Mouse (Mus musculus) heart, embryonic 11.5 days (tissue): Measurements from ENCODE around the gene Slc24a3. TPM values are rescaled to one million over a fixed set of nuclear protein-coding genes. Genes with fewer than 3 reads are reported as not detected.

Experiments used
- ATAC-seq: fragments of 200-750 bp; cut with Nextera tagmentation; replicated peaks from 2 replicates; pipeline ENCODE4 v1.8.0; 2017; ENCODE audit warnings: moderate library complexity; ENCODE audit not compliant: insufficient number of reproducible peaks, low FRiP score, low TSS enrichment
- H3K27ac ChIP-seq: fragments of 300-500 bp; sonication (generic); 2 replicates; pipeline ENCODE4 v1.5.1; 2014; ENCODE audit warnings: mild to moderate bottlenecking, low read depth, low read length
- H3K27me3 ChIP-seq: fragments of 300-500 bp; sonication (generic); 2 replicates; pipeline ENCODE4 v1.6.1; 2014; ENCODE audit warnings: mild to moderate bottlenecking, low read length, mixed read lengths; ENCODE audit not compliant: control insufficient read depth, insufficient read depth
- H3K36me3 ChIP-seq: fragments of 300-500 bp; sonication (generic); 2 replicates; pipeline ENCODE4 v1.6.1; 2014; ENCODE audit warnings: mild to moderate bottlenecking, low read length, moderate library complexity, mixed read lengths; ENCODE audit not compliant: control insufficient read depth, insufficient read depth
- H3K4me1 ChIP-seq: fragments of 300-500 bp; sonication (generic); 2 replicates; pipeline ENCODE4 v1.6.1; 2014; ENCODE audit warnings: low read length; ENCODE audit not compliant: control insufficient read depth, insufficient read depth
- H3K4me2 ChIP-seq: fragments of 300-500 bp; sonication (generic); 2 replicates; pipeline ENCODE4 v1.6.1; 2014; ENCODE audit warnings: mild to moderate bottlenecking, moderate library complexity
- H3K4me3 ChIP-seq: fragments of 300-500 bp; sonication (generic); 2 replicates; pipeline ENCODE4 v1.5.1; 2014; ENCODE audit warnings: low read depth, low read length
- H3K9ac ChIP-seq: fragments of 300-500 bp; sonication (generic); 2 replicates; pipeline ENCODE4 v1.6.1; 2014; ENCODE audit warnings: mild to moderate bottlenecking, low read depth, low read length, moderate library complexity
- H3K9me3 ChIP-seq: fragments of 300-500 bp; sonication (generic); replicated peaks from 2 replicates; pipeline ENCODE4 v1.6.1; 2016; ENCODE audit warnings: low read length; ENCODE audit not compliant: control insufficient read depth
- WGBS: fragments of 180-500 bp; shearing (Covaris S2); extraction: QIAGEN DNeasy Blood & Tissue Kit; methylation state at CpG from one replicate; pipeline ENCODE4 v1.1.7; 2014; ENCODE audit not compliant: insufficient replicate concordance; 5-methylcytosine and 5-hydroxymethylcytosine counted together
- polyA plus RNA-seq: library from polyadenylated mRNA; unstranded; fragments of >200 nt; fragmentation: Nextera tagmentation; extraction: Ambion mirVana; gene quantifications from 2 replicates; pipeline ENCODE4 v1.2.1, GENCODE M21; 2014

The Slc24a3 gene
- polyA plus RNA-seq, 1 experiment from 2014 or later: 1.7 TPM

DNA sequence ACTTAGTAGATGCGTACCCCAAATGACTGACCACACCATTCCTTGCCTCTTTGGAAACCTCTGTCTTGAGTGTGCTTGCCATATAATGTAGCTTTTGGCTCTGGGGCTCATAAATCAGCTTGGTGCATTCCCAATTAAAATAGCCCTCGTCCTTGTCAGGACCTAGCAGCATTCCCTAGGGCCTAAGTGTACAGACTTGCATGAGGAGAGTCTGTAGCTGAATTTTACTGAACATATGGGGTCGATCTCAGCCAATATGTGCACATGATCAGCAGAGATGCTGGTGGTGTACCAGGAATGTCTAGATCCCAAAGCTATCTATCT lies 254.3 kb downstream of the Slc24a3 start:
- no peak for ATAC-seq
- no peak overlapping the region for H3K4me2 ChIP-seq
- 79% methylated on average over 3 of the region's 3 CpGs for WGBS
- no peaks in the 10 kb centered on the region for H3K27me3 ChIP-seq
- no peak overlapping the region for H3K27ac ChIP-seq
- H3K4me3 ChIP-seq: no peak overlapping the region
- no peaks in the 10 kb centered on the region for H3K9me3 ChIP-seq
- H3K36me3 ChIP-seq: no peaks in the 10 kb centered on the region
- peaks cover 5% of the 10 kb centered on the region for H3K4me1 ChIP-seq
- no peak overlapping the region for H3K9ac ChIP-seq

DNA sequence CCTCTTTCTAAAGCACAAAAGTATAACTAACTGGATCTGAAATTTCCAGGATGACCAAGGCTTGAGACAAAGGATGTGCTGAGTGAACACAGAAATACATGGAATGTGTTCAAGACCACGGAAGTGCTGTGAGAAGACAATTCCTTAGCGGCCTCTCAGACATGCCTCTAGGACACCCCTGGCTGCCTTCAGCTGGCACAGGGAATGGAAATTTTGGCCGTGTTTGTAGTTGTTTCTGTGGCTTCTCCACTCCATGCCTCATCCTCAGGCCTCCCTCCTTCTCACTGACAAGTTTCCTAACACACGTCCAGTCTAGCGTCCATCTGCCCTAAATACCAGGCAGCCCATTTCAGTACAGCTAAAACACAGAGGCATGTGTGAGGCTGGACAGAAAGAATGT lies 262.4 kb downstream of the Slc24a3 start:
- no peak overlapping the region for H3K4me2 ChIP-seq
- H3K36me3 ChIP-seq: no peaks in the 10 kb centered on the region
- no peak overlapping the region for H3K27ac ChIP-seq
- H3K9ac ChIP-seq: no peak overlapping the region
- no peak overlapping the region for H3K4me3 ChIP-seq
- 83% methylated on average over 5 of the region's 5 CpGs for WGBS
- no peaks in the 10 kb centered on the region for H3K9me3 ChIP-seq
- no peaks in the 10 kb centered on the region for H3K4me1 ChIP-seq
- ATAC-seq: no peak
- no peaks in the 10 kb centered on the region for H3K27me3 ChIP-seq

DNA sequence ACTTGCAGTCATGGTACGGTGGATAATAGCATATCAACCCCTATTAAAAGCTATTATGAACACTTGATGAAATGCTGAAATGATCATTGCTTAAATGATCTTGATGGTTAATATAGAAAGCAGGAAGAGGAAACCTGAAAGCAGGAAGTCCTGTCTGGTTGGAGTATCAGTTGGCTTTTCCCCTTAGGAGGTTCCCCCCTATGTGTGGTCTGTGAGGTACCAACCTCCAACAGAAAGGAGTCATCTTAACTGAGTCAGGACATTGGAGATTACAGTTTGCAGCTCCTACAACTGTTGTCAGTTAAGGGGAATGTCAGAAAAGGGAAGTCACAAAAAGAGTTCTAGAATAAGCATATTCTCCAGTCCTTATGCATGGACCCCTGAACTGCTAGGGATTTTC lies 266.5 kb downstream of the Slc24a3 start:
- WGBS: 67% methylated on average over 1 of the region's 1 CpGs
- ATAC-seq: no peak
- H3K4me1 ChIP-seq: no peaks in the 10 kb centered on the region
- H3K9ac ChIP-seq: no peak overlapping the region
- no peaks in the 10 kb centered on the region for H3K9me3 ChIP-seq
- no peak overlapping the region for H3K27ac ChIP-seq
- H3K27me3 ChIP-seq: no peaks in the 10 kb centered on the region
- no peak overlapping the region for H3K4me3 ChIP-seq
- H3K36me3 ChIP-seq: no peaks in the 10 kb centered on the region
- no peak overlapping the region for H3K4me2 ChIP-seq

DNA sequence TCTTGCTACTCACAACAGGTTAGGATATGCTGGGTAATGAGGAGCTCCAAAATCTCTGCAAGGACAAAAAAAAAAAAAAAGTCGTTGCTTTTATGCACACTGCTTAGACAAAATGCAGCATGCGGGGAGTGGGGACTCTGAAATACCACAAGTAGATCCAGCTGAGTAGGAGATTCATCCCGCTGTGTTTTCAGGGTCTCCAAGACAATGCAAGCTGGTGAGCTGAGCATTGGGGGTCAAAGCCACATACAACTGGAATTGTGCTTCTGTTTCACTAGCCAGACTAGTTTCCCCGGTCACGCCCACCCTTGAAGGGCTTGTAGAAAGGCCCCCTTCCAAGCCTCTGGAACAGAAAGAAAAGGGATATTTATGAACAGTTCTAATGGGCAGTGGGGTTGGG lies 270.8 kb downstream of the Slc24a3 start:
- no peak overlapping the region for H3K27ac ChIP-seq
- H3K9ac ChIP-seq: no peak overlapping the region
- WGBS: 69% methylated on average over 5 of the region's 5 CpGs
- H3K27me3 ChIP-seq: no peaks in the 10 kb centered on the region
- no peaks in the 10 kb centered on the region for H3K36me3 ChIP-seq
- no peak overlapping the region for H3K4me2 ChIP-seq
- H3K4me1 ChIP-seq: no peaks in the 10 kb centered on the region
- no peaks in the 10 kb centered on the region for H3K9me3 ChIP-seq
- ATAC-seq: no peak
- H3K4me3 ChIP-seq: no peak overlapping the region

DNA sequence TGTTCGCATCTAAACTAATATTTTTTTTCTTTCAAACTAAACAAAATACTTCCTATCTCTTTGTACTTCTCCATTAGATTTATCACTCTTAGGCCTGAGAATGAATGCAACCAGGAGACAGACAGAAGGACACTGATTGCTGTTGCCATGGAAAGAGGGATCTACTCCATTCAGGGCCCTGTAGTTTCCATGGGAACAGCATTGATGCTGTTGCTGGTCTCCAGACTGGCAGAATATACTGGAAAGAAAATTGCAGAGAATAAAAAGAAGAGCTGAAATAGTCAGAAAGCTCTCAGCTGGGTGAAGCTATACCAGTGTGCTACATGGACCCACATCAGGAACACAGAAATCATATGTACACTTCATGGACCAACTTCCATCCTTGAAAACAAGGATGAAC lies 272.2 kb downstream of the Slc24a3 start:
- H3K9me3 ChIP-seq: no peaks in the 10 kb centered on the region
- H3K27ac ChIP-seq: no peak overlapping the region
- no peak for ATAC-seq
- no peak overlapping the region for H3K9ac ChIP-seq
- H3K4me1 ChIP-seq: no peaks in the 10 kb centered on the region
- no peak overlapping the region for H3K4me3 ChIP-seq
- no peak overlapping the region for H3K4me2 ChIP-seq
- WGBS: 86% methylated on average over 1 of the region's 1 CpGs
- H3K36me3 ChIP-seq: no peaks in the 10 kb centered on the region
- no peaks in the 10 kb centered on the region for H3K27me3 ChIP-seq

DNA sequence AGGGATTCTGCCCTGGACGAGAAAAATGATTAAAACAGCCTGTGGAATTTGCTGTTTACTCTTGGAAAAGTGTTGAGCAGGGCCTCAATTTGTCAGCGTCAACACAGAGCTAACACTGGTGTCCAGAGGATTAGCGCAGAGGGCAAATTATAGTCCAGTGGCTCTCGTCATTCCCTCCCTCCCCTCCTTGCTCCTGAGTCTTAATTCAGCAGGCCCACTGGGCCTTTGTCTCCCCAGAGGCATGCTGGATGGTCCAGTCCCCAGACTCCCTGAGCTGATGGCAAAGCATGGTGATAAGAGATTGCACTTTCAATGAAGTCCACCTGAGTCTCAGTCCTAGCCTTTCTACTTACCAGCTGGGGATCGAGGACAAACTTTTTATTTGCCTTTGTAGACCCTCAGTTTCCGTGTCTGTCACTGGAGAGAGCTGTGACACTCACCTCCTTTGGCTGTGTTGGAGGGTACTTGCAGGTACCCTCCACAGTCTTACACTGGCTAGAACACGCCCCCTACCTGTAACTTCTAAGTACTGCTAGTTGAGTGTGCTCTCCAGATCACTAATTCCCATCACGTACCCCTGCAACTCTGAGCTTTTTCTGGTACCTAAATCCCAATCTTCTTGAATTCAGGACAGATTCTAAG lies 289.7 kb downstream of the Slc24a3 start:
- Histone ChIP-seq H3K4me2 (no peak overlapping the region), H3K27me3 (no peaks in the 10 kb centered on the region), H3K27ac (no peak overlapping the region), H3K4me1 (peaks cover 5% of the 10 kb centered on the region; the same call in 1 of the 2 replicates), H3K9me3 (no peaks in the 10 kb centered on the region), H3K36me3 (no peaks in the 10 kb centered on the region), H3K9ac (no peak overlapping the region), H3K4me3 (no peak overlapping the region)
- no peak for ATAC-seq
- WGBS: 41% methylated on average over 8 of the region's 8 CpGs

DNA sequence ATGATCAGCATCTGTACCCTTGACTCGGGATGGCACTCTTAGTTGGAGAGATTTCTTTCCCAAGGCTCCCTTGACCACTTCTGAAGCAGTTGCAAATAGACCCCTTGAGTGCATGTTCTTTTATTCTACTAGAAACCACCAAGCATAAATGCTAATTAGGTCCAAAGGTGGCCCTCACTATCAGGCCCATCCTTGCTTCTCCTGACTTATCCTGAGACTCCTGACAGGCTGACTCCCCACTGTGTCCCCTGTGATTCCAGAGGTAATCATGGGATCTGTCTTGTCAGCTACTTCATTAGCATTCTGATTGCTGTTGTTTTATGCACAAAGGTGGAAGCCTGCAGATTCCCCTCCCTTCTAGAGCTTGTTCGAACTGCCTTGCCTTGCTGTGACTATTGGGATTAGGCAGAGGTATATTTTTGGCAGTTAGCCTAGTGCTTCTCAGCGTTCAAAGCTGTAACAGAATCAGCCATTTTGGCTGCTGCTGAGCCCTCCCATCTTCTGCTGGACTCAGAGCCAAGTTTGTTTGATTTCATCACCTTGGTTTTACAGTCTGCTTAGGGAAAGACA lies 293.4 kb downstream of the Slc24a3 start:
- Histone ChIP-seq H3K27ac (no peak overlapping the region), H3K9ac (no peak overlapping the region)
- WGBS: 49% methylated on average over 3 of the region's 3 CpGs

DNA sequence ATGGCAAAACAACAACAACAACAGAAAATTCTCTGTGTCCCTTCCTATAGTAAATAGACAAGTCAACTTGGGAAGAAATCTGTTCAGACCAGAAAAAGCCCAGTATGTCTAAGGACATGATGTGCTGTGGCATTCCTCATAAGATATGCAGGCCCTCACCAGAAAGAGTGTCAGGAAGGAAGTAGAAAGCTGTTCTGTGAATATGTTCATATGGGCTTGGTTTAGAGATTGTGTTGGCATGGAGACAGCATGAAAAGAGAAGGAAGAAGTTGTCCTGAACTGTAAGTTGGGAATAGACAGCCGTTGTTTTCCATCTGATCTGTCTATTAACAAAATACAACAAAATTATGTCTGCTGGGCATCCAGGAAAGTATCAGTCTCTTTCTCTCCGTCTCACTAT lies 294.7 kb downstream of the Slc24a3 start:
- Histone ChIP-seq H3K4me3 (no peak overlapping the region), H3K4me1 (peaks cover 5% of the 10 kb centered on the region; the same call in 1 of the 2 replicates), H3K36me3 (no peaks in the 10 kb centered on the region), H3K27me3 (no peaks in the 10 kb centered on the region), H3K9me3 (no peaks in the 10 kb centered on the region), H3K27ac (no peak overlapping the region), H3K4me2 (no peak overlapping the region), H3K9ac (no peak overlapping the region)
- WGBS: 90% methylated on average over 2 of the region's 2 CpGs
- ATAC-seq: no peak

More for the DNA sequence above, 293.4 kb downstream of the Slc24a3 start:
- Histone ChIP-seq H3K36me3 (no peaks in the 10 kb centered on the region), H3K4me2 (no peak overlapping the region), H3K9me3 (no peaks in the 10 kb centered on the region), H3K27me3 (no peaks in the 10 kb centered on the region), H3K4me1 (peaks cover 5% of the 10 kb centered on the region; the same call in 1 of the 2 replicates), H3K4me3 (no peak overlapping the region)
- no peak for ATAC-seq

DNA sequence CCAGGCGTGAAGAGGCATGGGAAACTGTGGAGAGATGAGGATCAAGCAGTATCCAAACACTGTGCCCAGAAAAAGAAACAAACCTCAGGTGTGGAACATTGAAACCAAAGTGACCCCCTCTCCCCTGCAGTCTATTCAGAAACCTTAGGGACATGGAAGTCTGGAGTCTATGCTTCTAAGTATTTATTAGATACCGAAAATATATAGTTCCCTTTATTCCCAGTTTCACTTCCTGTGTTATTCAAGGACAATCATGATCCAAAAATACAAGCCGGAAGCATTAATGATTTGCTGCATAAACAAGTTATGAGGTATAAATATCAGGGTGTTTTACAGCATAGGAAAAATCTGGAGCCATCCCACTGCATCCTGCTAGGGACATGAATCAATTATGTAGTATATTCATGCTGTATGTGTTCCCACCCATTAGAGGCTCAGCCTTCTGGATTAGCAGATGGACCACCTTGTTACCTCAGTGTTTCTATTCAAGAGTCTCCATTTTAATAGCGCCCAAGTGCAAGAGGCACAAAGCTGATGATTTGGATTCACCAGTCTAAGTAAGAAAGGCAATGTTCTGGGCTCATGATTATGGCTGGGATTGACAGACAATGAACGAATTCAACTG lies 301.3 kb downstream of the Slc24a3 start:
- no peak overlapping the region for H3K4me3 ChIP-seq
- no peak overlapping the region for H3K9ac ChIP-seq
- H3K9me3 ChIP-seq: no peaks in the 10 kb centered on the region
- H3K36me3 ChIP-seq: no peaks in the 10 kb centered on the region
- no peaks in the 10 kb centered on the region for H3K27me3 ChIP-seq
- no peak overlapping the region for H3K4me2 ChIP-seq
- no peaks in the 10 kb centered on the region for H3K4me1 ChIP-seq
- ATAC-seq: no peak
- H3K27ac ChIP-seq: no peak overlapping the region
- 82% methylated on average over 5 of the region's 5 CpGs for WGBS
